Mouse (Mus musculus) erythroblast, adult 5-6 weeks (primary cell): ENCODE measurements around the gene Myo15b. TPM values are rescaled to one million over a fixed set of nuclear protein-coding genes. Genes with fewer than 3 reads are reported as not detected.
"Not testable (repeated sequence)": the region's sequence is repeated elsewhere in the genome, so short reads cannot be mapped to it uniquely, and the experiment has no call there.

ENCODE experiments used
- ATAC-seq: replicated peaks from 2 replicates; pipeline ENCODE4 v1.8.0; 2016; ENCODE audit warnings: moderate number of reproducible peaks, mild to moderate bottlenecking, moderate TSS enrichment, inconsistent platforms; ENCODE audit not compliant: poor library complexity, low FRiP score, severe bottlenecking
- total RNA-seq, 2 experiments: library from RNA; stranded (forward) in 1 of 2; stranded (reverse) in 1 of 2; fragments of 150-400 nt in 1 of 2; fragments of 200-764, 138-1000 nt in 1 of 2; gene quantifications; 2 replicates each; pipeline versions ENCODE4 v1.2.3 to v1.2.4; 2015 to 2017; ENCODE audit warnings: low replicate concordance in 2 of 2

Myo15b gene
- total RNA-seq, 2 experiments from 2014 or later = not detected

DNA sequence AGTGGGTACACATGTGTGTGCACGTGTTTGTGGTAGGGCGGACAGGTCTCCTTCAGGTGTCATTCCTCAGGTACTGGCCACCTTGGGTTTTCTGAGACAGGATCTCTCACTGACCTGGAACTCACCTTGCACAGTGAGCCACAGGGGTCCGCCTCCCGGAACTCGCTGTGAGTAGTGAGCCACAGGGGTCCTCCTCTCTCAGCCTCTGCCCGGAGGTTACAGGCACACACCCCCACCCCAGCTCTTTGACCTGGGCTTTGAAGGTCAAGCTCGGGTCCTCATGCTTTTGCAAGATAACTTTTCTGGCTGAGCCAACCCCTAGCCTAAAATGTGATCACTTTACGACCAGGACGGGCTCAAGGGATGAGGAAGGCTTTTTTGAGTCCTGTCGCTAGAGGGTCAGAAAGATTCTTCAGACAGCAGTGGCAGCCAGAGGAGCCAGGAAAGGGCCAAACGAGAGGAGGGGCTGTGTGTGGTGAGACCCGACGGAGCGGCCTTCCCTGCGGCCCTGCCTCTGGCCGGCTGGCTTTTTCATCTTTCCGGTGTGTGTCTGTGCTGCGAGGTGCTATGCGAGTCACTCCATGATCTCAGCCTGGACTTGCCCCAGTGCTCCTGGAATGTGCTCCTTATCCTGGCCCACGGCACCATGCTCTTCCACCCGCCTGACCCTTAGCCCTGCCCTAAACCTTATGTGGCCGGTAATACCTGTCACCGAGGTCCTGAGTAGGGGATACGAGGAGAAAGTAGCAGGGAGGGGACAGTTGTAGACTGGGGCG is 27.5 kb upstream of the Myo15b start:
- ATAC-seq = no peak

DNA sequence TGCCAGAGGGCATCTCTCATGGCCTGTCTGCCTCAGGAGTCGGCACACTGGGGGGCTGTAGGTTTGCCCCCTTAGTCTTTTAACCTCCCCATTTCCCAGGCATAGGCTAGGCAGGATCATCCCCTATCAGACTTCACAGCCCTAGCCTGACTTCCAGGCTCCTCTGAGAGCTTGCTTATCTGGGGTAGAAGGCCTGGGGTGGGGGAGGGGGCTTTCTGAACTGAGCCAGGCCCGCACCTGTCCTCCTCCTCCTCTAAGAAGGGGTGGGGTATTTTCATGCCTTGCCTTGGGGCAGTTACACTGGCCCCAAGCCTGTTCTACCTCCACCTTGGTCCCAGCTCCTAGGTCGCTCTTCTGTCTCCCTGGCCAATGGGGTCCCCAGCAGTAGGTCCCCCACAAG is 26.7 kb upstream of the Myo15b start:
- ATAC-seq = no peak

- no peak for ATAC-seq
Measured at GRCm38 (mm10) chr11:115832064-115832463, 26.1 kb upstream of the Myo15b start.

GRCm38 (mm10) chr11:115832523-115832922 is 25.7 kb upstream of the Myo15b start:
- ATAC-seq = no peak

- ATAC-seq = no peak
Measured at GRCm38 (mm10) chr11:115833021-115833513, 25.1 kb upstream of the Myo15b start.

DNA sequence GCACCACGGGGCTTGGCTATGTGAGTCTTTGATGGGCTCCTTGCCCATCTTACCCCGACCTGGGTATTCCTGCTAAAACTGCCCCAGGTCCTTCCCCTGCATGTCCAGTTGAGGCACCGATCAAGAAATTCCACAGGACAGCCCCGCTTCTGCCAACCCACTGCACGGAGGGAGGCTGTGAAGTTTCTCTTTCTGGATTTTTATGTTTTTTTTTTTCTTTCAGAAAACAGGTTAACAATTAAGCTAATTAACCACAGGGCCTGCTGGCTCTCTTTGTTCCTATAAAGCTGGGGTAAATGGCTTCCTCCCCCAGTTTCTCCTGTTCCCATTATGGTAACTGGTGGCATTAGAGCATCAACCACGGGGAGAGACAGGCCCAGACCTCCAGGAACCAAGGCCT is 24.2 kb upstream of the Myo15b start:
- ATAC-seq = no peak

- no peak for ATAC-seq
Measured at GRCm38 (mm10) chr11:115836656-115837395, 21.4 kb upstream of the Myo15b start.

DNA sequence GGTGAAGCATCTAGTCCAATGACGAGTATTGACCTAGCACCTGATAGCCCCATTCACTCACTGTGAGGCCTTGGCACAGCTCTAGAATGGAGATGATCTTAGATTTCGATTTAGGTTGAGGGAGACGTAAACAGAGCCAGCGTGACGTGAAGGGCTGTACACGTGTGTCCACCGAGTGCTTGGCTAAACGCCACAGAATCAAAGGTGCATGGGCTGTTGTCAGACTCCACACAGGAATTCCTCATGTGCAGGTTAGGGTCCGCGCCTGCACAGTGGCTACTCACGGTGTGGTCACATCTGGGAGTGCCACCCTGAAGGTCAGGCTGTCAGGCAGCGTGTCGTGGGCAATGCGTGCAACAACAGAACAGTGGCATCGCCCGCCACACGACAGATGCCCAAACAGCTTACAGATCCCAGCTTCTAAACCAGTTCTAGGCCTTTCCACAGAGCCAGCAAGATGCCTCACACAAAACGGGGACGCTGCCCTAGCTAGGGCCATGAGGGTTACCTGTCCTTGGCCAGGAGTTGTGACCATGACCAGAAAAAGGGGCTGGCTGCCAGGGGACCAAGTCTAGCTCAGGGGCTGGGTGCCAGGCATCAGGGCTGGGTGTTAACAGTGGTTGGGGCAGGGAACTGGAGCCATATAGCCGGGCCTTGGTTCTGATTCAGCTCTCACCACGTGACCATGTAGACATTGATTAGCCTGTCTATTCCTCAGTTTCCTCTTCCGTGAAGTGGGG is 20.4 kb upstream of the Myo15b start:
- ATAC-seq = no peak

GRCm38 (mm10) chr11:115838895-115839311 is 19.3 kb upstream of the Myo15b start:
- no peak for ATAC-seq

DNA sequence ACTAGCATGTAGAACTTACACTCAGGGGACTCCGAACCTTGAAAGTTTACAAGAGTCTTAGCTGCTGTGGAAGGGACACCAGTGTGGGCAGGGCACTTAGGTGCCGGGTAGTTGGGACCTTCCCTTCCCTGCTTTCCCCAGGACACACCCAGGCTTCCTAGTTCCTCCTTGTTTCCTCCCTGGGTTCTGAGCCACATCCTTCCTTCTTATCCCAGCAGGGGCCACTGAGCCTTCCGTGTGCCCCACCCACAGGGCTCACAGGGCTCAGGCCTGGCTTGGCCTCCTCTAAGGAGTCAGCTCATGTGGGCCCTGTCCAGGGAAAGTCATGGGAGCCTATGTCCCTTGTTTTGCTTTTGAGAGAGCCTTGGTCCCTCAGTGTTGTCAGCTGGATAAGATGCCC is 18.5 kb upstream of the Myo15b start:
- ATAC-seq = no peak

GRCm38 (mm10) chr11:115841044-115841443 is 17.2 kb upstream of the Myo15b start:
- ATAC-seq = no peak

GRCm38 (mm10) chr11:115841961-115842550 is 16.1 kb upstream of the Myo15b start:
- peak; percentile 91 for ATAC-seq

- no peak for ATAC-seq
Measured at GRCm38 (mm10) chr11:115843141-115843890, 14.9 kb upstream of the Myo15b start.

DNA sequence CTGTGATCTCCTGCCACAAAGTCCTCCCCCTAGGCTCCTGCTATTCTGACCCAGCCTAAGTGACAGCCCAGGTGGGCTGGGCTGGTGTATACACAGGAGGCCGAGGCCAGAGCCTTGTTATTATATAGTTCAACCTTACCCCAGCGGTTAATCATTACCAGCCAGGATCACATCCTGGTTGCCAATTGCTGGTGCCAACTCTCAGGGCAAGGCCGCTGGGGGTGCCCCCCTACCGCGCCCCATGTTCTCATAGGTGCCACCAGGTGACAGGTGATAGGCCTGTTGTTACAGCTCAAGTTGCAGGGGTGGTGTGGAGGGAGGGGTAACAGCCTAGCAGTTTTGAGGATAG is 14.3 kb upstream of the Myo15b start:
- no peak for ATAC-seq

GRCm38 (mm10) chr11:115844240-115844639 is 14.0 kb upstream of the Myo15b start:
- ATAC-seq = no peak

DNA sequence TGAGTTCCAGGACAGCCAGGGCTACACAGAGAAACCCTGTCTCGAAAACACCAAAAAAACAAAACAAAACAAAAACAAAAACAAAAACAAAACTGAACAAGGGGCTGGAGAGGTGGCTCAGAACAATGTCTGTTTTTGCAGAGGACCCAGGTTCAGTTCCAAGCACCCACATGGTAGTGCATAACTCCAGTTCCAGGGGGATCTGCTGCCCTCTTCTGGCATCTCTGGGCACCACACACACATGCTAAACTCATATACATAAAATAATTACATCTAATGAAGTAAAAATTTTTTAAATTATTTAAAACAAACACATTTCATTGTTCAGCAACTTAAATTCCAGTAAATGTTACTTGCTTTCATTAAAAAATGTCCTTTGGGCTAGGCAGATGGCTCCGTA is 12.4 kb upstream of the Myo15b start:
- no peak for ATAC-seq

GRCm38 (mm10) chr11:115854674-115855073 is 3.5 kb upstream of the Myo15b start:
- no peak for ATAC-seq

DNA sequence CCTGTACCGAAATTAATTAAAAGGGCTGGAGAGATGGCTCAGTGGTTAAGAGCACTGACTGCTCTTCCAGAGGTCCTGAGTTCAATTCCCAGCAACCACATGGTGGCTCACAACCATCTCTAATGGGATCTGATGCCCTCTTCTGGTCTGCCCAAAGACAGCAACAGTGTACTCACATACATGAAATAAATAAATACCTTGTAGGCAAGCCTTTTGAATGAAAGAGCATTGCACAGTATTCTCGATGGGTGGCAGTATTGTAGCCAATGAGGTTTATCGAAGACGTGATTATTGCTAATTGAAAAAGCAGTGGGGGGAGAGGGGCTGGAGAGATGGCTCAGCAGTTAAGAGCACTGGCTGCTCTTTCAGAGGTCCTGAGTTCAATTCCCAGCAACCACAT is 1.1 kb upstream of the Myo15b start:
- not testable (repeated sequence) for ATAC-seq

DNA sequence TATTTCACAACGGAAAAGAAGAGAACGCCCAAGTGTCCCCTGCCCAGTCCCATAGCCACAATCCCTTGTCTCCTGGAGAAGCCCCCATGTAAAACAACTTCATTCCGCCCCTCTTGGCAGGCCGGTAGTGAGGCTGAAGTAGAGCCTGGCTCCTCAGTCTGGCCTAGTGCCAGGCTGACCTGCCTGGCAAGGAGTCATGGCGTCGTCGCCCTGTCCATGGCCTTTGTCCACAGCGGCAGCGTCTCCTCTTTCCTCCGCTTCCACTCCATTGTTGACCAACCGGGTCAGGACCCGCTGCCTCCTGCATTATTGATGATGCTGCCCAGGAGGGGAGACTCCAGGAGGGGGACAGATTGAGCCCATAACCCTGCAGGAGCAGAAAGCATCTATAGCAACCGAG is 270 bp upstream of the Myo15b start:
- no peak for ATAC-seq
